Mouse (Mus musculus): ENCODE measurements around the gene Cdc25b. TPM values are rescaled to one million over a fixed set of nuclear protein-coding genes. Genes with fewer than 3 reads are reported as not detected.

The Cdc25b gene
- total and polyA plus RNA-seq, 3 experiments: 11.6 to 24.0 (median 21.3) TPM

GRCm38 (mm10) chr2:131215941-131216858 is 29.5 kb downstream of the Cdc25b start:
- Histone ChIP-seq H3K9ac (ENCODE audit: insufficient read depth, low read depth) (no peak overlapping the region), H3K36me3 (replicated peaks in 1 of 2; ENCODE audit: control insufficient read depth in 1 of 2, insufficient read depth in 1 of 2, low read length in 1 of 2) (peaks cover 7 to 24% of the 10 kb centered on the region in 2 experiments)

GRCm38 (mm10) chr2:131220030-131220429 is 33.3 kb downstream of the Cdc25b start:
- Histone ChIP-seq H3K9ac (ENCODE audit: insufficient read depth, low read depth) (no peak overlapping the region), H3K4me1 (ENCODE audit: control insufficient read depth in 1 of 2, insufficient read depth in 2 of 2) (peaks cover 1 to 4% of the 10 kb centered on the region in 2 experiments; a peak in 2 of 4 replicates), H3K79me2 (replicated peaks; ENCODE audit: control insufficient read depth, extremely low read depth, insufficient read depth, poor library complexity, severe bottlenecking) (no peaks in the 10 kb centered on the region), H3K27ac (ENCODE audit: insufficient read depth, low read depth) (no peak overlapping the region), H3K9me3 (replicated peaks; ENCODE audit: low read length) (peaks cover 2% of the 10 kb centered on the region), H3K4me2 (ENCODE audit: insufficient read depth, low read depth, poor library complexity, severe bottlenecking) (no peak overlapping the region), H3K4me3 (replicated peaks in 1 of 3; ENCODE audit: low read depth in 2 of 3, low read length in 2 of 3, poor library complexity in 1 of 3) (no peak overlapping the region), H3K36me3 (replicated peaks in 1 of 2; ENCODE audit: control insufficient read depth in 1 of 2, insufficient read depth in 1 of 2, low read length in 1 of 2) (no peaks in the 10 kb centered on the region), H3K27me3 (replicated peaks) (peaks cover 1% of the 10 kb centered on the region)
- DNase-seq (ENCODE audit: extremely low read depth): no peak
- in situ Hi-C loops (cut with MboI; ENCODE audit: low pct_ligation_motif_present, low pct_unique_long_range_greater_than_20kb, low sequenced_read_pairs) (no loop called here), dilution Hi-C loops (cut with MboI; ENCODE audit: extremely low pct_ligation_motif_present, extremely low pct_unique_long_range_greater_than_20kb, low sequenced_read_pairs) (no loop called here)
- TF ChIP-seq ELF1 (IDR thresholded peaks at IDR 0.05; ENCODE audit: low read depth, low read length) (no peak), ZC3H11A (IDR thresholded peaks at IDR 0.05; ENCODE audit: low read depth, low read length) (no peak), USF1 (IDR thresholded peaks at IDR 0.05; ENCODE audit: low read depth, low read length) (no peak), CTCF (conservative IDR thresholded peaks at IDR 0.05 in 1 of 2, IDR thresholded peaks at IDR 0.05 in 1 of 2; ENCODE audit: low read depth in 2 of 2, low read length in 2 of 2) (no peak), BHLHE40 (IDR thresholded peaks at IDR 0.05; ENCODE audit: low read depth, low read length) (no peak), E2F4 (IDR thresholded peaks at IDR 0.05; ENCODE audit: insufficient replicate concordance, low read depth, low read length) (no peak), RCOR1 (conservative IDR thresholded peaks at IDR 0.05; ENCODE audit: low read depth, low read length) (no peak), CHD1 (IDR thresholded peaks at IDR 0.05; ENCODE audit: low read depth, low read length) (no peak), TBP (conservative IDR thresholded peaks at IDR 0.05; ENCODE audit: low read depth, low read length) (no peak)

More at GRCm38 (mm10) chr2:131215941-131216858, 29.5 kb downstream of the Cdc25b start:
- in situ Hi-C loops (cut with MboI; ENCODE audit: low pct_ligation_motif_present, low pct_unique_long_range_greater_than_20kb, low sequenced_read_pairs) (no loop called here), dilution Hi-C loops (cut with MboI; ENCODE audit: extremely low pct_ligation_motif_present, extremely low pct_unique_long_range_greater_than_20kb, low sequenced_read_pairs) (no loop called here)
- Histone ChIP-seq H3K4me2 (ENCODE audit: insufficient read depth, low read depth, poor library complexity, severe bottlenecking) (no peak overlapping the region), H3K79me2 (replicated peaks; ENCODE audit: control insufficient read depth, extremely low read depth, insufficient read depth, poor library complexity, severe bottlenecking) (no peaks in the 10 kb centered on the region), H3K4me3 (replicated peaks in 1 of 3; ENCODE audit: low read depth in 2 of 3, low read length in 2 of 3, poor library complexity in 1 of 3) (no peak overlapping the region), H3K4me1 (ENCODE audit: control insufficient read depth in 1 of 2, insufficient read depth in 2 of 2) (peaks cover 0 to 2% of the 10 kb centered on the region in 2 experiments; a peak in 2 of 4 replicates), H3K27ac (ENCODE audit: insufficient read depth, low read depth) (no peak overlapping the region), H3K27me3 (replicated peaks) (peaks cover 1% of the 10 kb centered on the region), H3K9me3 (replicated peaks; ENCODE audit: low read length) (no peaks in the 10 kb centered on the region)
- TF ChIP-seq CHD2 (IDR thresholded peaks at IDR 0.05; ENCODE audit: low read length) (no peak), MEF2A (IDR thresholded peaks at IDR 0.05; ENCODE audit: borderline replicate concordance, low read depth, low read length) (no peak), HCFC1 (IDR thresholded peaks at IDR 0.05; ENCODE audit: low read depth, low read length) (no peak), UBTF (IDR thresholded peaks at IDR 0.05; ENCODE audit: low read depth, low read length) (no peak), ETS1 (conservative IDR thresholded peaks at IDR 0.05; ENCODE audit: low read depth, low read length) (no peak), NELFE (IDR thresholded peaks at IDR 0.05; ENCODE audit: low read depth, low read length) (no peak)
- no peak for DNase-seq (ENCODE audit: extremely low read depth)
